Mouse (Mus musculus) right cerebral cortex, adult 2 months (tissue): Measurements from ENCODE around the gene Terb2.

Experiments
- DNase-seq, 2 experiments: peaks; one replicate each; pipeline ENCODE4 v3.0.0; 2021 to 2022; ENCODE audit warnings: low spot score in 2 of 2

Gene Terb2

GRCm38 (mm10) chr2:122233341-122233740, 47.3 kb downstream of the Terb2 start:
- no peak for DNase-seq

DNA sequence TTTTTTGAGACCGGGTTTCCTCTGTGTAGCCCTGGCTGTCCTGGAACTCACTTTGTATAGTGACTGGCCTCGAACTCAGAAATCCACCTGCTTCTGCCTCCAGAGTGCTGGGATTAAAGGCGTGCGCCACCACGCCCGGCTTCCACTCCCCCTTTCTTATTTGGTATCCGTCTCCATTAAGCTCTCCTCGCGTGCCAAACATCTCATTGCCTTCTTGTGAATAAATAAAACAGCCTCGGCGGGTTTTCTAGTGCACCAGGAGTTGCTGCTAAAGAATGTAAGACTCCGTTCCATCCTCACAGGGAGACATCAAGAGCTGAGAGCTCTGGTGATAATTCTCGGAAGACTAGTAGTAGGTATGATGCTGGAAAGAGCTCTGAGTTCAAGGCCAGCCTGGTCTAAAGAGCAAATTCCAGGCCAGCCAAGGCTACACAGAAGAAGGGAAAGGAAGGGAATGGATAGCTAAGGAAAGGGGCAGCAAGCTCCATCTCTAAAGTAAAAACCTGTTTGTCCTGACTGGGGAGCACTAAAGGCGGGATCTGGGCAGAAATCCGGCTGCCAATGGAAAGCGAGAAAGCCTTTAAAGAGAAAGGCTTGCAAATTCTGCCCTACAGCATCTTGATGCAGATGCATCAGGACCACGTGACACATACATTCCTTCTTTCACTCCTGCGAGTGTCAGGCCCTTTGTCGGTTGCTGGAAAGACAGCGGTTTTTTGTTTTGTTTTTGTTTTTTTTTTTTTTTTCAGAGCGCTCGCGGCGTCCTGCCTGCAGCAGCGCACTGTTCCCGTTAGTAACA, 47.9 kb downstream of the Terb2 start:
- DNase-seq: peak; percentile 30 to 44

DNA sequence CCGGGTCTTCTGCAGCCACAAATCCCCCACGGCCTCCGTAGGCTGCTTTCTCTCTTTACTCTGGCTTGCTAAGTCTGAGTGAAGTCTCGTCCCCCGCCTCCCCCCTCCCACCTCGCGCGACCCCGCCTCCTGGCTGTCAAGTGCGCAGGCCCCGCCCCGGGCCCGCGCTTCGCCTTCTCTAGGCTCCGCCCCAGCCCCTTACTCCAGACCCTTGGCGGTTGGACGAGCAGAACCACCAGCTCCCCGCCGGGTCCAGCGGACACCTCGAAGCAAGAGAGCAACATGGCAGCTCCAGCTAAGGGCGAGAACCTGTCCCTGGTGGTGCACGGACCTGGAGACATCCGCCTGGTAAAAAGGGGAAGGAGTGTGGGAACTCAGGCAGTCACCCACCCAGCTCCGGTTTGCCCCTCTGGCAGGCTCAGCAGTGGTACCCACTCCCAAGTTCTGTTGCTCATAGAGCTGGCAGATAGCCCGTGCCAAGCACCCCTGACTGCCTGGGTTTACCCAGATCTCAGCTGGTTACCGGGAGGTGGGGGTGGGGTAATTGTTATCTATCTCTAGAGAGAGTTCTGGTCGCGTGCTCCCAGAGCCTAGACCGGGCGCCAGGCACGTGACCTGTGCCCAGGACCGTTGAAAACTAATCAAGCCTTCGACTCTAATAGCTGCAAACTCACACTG, 48.7 kb downstream of the Terb2 start, which contains the start of gene Sord:
TSS of gene Sord (plus strand) at position 139 of the 678 bp plus-strand sequence.
- DNase-seq: peak; percentile 68 to 71

DNA sequence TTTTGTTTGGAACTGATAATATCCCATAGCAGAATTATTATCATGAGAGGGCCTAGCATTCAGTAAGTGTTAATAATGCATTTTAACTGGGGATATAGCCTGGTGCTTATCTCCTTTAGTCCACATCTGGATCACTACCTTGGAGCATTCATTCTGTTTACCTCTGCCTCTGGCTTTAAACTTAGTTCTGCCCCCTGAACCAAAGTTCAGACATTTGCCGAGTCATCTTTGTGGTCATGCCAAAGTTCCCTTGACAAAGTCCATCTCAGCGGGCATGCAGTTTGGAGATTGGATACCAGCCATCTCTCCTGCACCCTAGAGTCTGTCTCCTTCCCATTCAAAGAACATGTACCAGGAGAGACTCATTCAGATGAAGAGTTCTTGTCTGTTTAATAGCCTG, 49.4 kb downstream of the Terb2 start:
- DNase-seq: no peak

DNA sequence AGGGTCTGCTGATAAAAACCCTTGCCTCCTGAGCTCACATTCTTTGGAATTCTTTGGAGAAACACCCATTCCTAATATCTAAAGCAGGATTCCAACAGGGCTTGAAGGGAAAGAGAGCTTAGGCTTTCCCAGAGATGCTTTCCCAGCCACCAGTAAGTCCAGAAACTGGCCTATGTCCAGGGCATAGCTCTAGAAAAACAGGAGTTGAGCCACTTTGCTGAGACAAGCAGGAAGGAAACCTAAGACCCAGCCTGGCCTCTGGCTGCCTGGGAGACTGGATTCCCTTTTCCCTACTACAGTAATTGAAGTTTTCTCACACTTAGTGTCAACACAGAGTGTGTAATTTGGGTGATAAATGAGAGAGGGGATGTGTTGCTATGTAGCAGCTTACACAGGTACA, 50.2 kb downstream of the Terb2 start:
- DNase-seq: no peak

- no peak for DNase-seq
Measured at GRCm38 (mm10) chr2:122237891-122238470, 51.9 kb downstream of the Terb2 start.

DNA sequence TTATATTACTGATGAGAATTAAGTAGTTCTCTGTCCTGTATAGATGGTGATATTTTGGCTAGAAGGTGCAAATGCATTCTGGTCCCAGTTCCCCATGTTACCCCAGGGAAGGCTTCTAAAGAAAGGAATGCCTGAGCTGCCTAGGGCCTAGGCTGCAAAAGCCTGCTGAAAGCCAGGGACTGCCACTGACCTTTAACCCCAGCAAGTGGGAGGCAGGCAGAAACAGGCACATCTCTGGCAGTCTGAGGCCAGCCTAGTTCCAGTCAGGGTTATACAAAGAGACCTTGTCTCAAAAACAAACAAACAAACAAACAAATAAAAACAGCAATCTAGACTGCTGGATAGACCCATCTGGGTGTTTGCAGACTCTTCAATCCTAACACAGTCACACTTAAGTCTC, 54.7 kb downstream of the Terb2 start:
- no peak for DNase-seq

- no peak for DNase-seq
Measured at GRCm38 (mm10) chr2:122241226-122241625, 55.2 kb downstream of the Terb2 start.

DNA sequence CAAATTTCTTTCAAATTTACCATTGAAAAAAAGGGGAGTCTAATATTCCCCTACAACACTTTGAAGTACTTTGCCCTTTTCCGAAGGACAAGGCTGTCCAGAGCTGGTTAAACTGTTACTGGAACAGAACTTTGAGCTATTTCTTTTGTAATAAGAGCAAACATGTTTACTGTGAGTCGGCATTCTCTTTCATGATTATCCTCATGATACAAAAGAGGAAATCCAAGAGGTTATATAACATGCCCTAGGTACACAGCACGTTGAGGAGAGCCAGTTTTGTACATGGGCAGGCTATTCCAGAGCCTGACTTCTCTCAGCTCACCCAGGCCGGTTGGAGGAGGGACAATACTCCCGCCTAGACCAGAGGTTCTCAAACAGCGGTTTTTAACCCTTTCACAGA, 55.9 kb downstream of the Terb2 start:
- DNase-seq: no peak

DNA sequence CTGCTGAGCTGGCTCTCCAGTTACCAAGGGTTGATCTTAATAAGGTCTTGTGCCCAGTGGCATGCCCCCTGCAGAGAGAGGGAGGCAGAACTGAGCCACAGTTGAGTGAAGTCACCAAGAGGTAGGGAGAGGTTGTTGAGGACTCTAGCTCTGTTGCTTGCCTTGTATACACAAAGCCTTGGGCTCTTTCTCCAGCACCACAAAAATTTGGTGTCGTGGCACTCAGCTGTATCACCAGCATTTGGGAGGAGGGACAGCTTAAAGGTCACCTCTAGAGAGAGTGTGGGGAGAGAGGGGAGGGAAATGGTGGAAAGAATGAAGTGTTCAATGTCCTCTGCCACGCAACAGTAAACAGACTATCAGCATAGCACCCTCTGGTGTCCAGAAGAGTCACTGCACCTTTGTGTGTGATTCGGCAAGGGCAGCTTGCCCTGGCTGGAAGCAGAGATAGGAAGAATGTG, 57.6 kb downstream of the Terb2 start:
- DNase-seq: peak; percentile 83 to 88

- no peak for DNase-seq
Measured at GRCm38 (mm10) chr2:122247786-122248185, 61.7 kb downstream of the Terb2 start.

DNA sequence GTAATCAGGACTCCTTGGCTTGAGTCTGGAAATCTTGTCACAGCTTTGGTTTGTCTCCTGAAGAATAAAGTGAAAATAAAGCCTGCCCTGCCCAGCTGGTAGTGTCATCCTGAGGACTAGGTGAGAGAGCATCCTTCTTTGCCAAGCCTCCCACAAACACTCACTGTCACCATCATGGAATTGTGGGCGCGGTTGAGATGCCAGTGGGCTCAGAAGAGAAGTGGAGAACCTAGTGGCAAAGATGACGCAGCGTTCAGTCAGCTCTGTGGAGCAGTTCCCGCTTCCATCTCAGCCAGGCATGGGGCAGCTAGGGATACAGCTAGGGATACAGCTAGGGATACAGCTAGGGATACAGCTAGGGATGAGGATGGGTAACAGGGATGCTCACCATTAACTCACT, 69.9 kb downstream of the Terb2 start:
- DNase-seq: peak; percentile 36 to 41
